Comparison of ENCODE assay signal across 10 mouse cellular contexts in the genomic region with DNA sequence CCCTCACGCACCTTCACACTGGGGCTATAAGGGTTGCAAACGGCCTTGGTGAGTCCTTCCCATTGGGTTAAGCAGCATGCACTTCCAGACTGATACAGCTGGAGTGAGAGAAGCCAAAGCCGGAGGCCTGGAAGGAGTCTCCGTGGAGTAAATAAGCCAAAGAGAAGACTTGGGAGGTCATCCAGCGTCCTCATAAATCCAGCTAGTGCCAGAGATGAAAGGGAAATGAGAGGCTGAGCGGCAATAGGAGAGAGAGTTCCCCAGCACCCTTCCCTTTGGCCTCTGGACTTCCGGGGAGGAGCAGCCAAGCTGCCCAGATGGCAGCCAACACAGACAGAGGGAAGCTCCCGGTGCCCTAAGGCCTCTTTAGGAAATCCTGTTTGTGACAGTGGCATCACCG. TPM values are rescaled to one million over a fixed set of nuclear protein-coding genes. Genes with fewer than 3 reads are reported as not detected.
A peak's percentile ranks its signal among the peaks of the same experiment; 100 is the strongest.
DNase-seq lines count a peak whose midpoint lies in the region; ATAC-seq and TF ChIP-seq lines count a peak whose summit lies in the region.
"Had no signal": no experiment of that assay in that cellular context is flagged by ENCODE, and none has a peak within 500 bp of the region (broad histone marks: within the 10 kb centered on the region; RNA-seq: fewer than 3 reads in every experiment).

No protein-coding gene starts in this region.

- TF ChIP-seq POLR2A in kidney, adult 2 months (IDR thresholded peaks at IDR 0.05; ENCODE audit: low read depth, low read length): no peak

- no peak for TF ChIP-seq CTCF in gastrocnemius, adult 2 months (IDR thresholded peaks at IDR 0.05)
- no peak for TF ChIP-seq CTCF in kidney, adult 2 months (conservative IDR thresholded peaks at IDR 0.05; ENCODE audit: insufficient read depth, insufficient read length, low read depth, low read length)
- TF ChIP-seq CTCF in lung, postnatal 0 days (IDR thresholded peaks at IDR 0.05): no peak

- no peak overlapping the region for H3K9ac ChIP-seq in lung, postnatal 0 days (replicated peaks; ENCODE audit: low read depth)
- no peak overlapping the region for H3K9ac ChIP-seq in forebrain, embryonic 11.5 days (ENCODE audit: low read length)
- no peak overlapping the region for H3K9ac ChIP-seq in midbrain, embryonic 16.5 days (ENCODE audit: low read depth, low read length)
- H3K9ac ChIP-seq: neural tube, embryonic 13.5 days had no signal

- no peaks in the 10 kb centered on the region for H3K27me3 ChIP-seq in kidney, adult 2 months (replicated peaks; ENCODE audit: control insufficient read depth, insufficient read depth, low read length)
- no peaks in the 10 kb centered on the region for H3K27me3 ChIP-seq in lung, postnatal 0 days (replicated peaks; ENCODE audit: insufficient read depth, low read length)
- no peaks in the 10 kb centered on the region for H3K27me3 ChIP-seq in forebrain, embryonic 11.5 days (ENCODE audit: control insufficient read depth, insufficient read depth, low read length)
- no peaks in the 10 kb centered on the region for H3K27me3 ChIP-seq in midbrain, embryonic 16.5 days (ENCODE audit: control insufficient read depth, insufficient read depth, low read depth, low read length)
- H3K27me3 ChIP-seq: neural tube, embryonic 13.5 days had no signal

- peak; percentile 75 for ATAC-seq in lung, postnatal 0 days
- no peak for ATAC-seq in forebrain, embryonic 11.5 days (replicated peaks; ENCODE audit: low FRiP score)
- ATAC-seq in midbrain, embryonic 16.5 days: no peak

- no peaks in the 10 kb centered on the region for H3K9me3 ChIP-seq in lung, postnatal 0 days (ENCODE audit: low read length)
- no peaks in the 10 kb centered on the region for H3K9me3 ChIP-seq in forebrain, embryonic 11.5 days (ENCODE audit: control insufficient read depth, low read length)
- no peaks in the 10 kb centered on the region for H3K9me3 ChIP-seq in midbrain, embryonic 16.5 days (replicated peaks; ENCODE audit: control insufficient read depth, low read length, poor library complexity, severe bottlenecking)
- H3K9me3 ChIP-seq: G1E; neural tube, embryonic 13.5 days had no signal

- intact Hi-C loops in gastrocnemius, adult 2 months (cut with DNase I): no loop called here

- DNase-seq in adrenal gland, adult 18-20 months (ENCODE audit: low spot score in 2 of 2): peak; percentile 44
- DNase-seq in gastrocnemius, adult 2 months: peak; percentile 61
- peak; percentile 88 for DNase-seq in kidney, adult 2 months
- peak; percentile 87 for DNase-seq in lung, postnatal 0 days (ENCODE audit: low spot score)
- DNase-seq in spleen, adult 18-20 months: no peak
- no peak for DNase-seq in forebrain, embryonic 11.5 days (ENCODE audit: low spot score)
- DNase-seq in B cell, adult 2 months: no peak

- H3K4me1 ChIP-seq in kidney, adult 2 months (ENCODE audit: control insufficient read depth, insufficient read depth, low read length): peaks cover 4% of the 10 kb centered on the region; the same call in 1 of the 2 replicates
- no peaks in the 10 kb centered on the region for H3K4me1 ChIP-seq in lung, postnatal 0 days (ENCODE audit: insufficient read depth, low read depth, low read length)
- no peaks in the 10 kb centered on the region for H3K4me1 ChIP-seq in forebrain, embryonic 11.5 days (replicated peaks; ENCODE audit: control insufficient read depth, insufficient read depth, low read length)
- no peaks in the 10 kb centered on the region for H3K4me1 ChIP-seq in midbrain, embryonic 16.5 days (ENCODE audit: control insufficient read depth, insufficient read depth, low read length)

- peak overlapping the region; percentile 41 for H3K4me3 ChIP-seq in gastrocnemius, adult 2 months
- H3K4me3 ChIP-seq in kidney, adult 2 months (ENCODE audit: insufficient read depth, low read depth, low read length): no peak overlapping the region
- H3K4me3 ChIP-seq in lung, postnatal 0 days (ENCODE audit: low read depth, low read length): no peak overlapping the region
- H3K4me3 ChIP-seq in forebrain, embryonic 11.5 days (ENCODE audit: low read depth, low read length): no peak overlapping the region
- no peak overlapping the region for H3K4me3 ChIP-seq in midbrain, embryonic 16.5 days (ENCODE audit: low read depth, low read length)
- H3K4me3 ChIP-seq: neural tube, embryonic 13.5 days had no signal

- H3K4me2 ChIP-seq in lung, postnatal 0 days (replicated peaks; ENCODE audit: low read depth, low read length): peak overlapping the region; percentile 17; the same call in 1 of the 2 replicates
- H3K4me2 ChIP-seq in forebrain, embryonic 11.5 days (ENCODE audit: low read depth, low read length, severe bottlenecking): no peak overlapping the region
- H3K4me2 ChIP-seq in midbrain, embryonic 16.5 days (ENCODE audit: low read length): no peak overlapping the region
- H3K4me2 ChIP-seq: neural tube, embryonic 13.5 days had no signal

- TF ChIP-seq EP300 in lung, postnatal 0 days (IDR thresholded peaks at IDR 0.05): peak; percentile 33; the same call in 1 of the 2 replicates

- no peaks in the 10 kb centered on the region for H3K36me3 ChIP-seq in kidney, adult 2 months (ENCODE audit: control insufficient read depth, insufficient read depth, low read length)
- H3K36me3 ChIP-seq in lung, postnatal 0 days (ENCODE audit: insufficient read depth, low read length): no peaks in the 10 kb centered on the region
- no peaks in the 10 kb centered on the region for H3K36me3 ChIP-seq in forebrain, embryonic 11.5 days (ENCODE audit: control insufficient read depth, insufficient read depth, low read length)
- H3K36me3 ChIP-seq in midbrain, embryonic 16.5 days (ENCODE audit: control insufficient read depth, insufficient read depth, low read length): no peaks in the 10 kb centered on the region
- H3K36me3 ChIP-seq: neural tube, embryonic 13.5 days had no signal

- 26% methylated on average over 9 of the region's 9 CpGs for WGBS in kidney, adult 2 months
- WGBS in lung, postnatal 0 days: 33% methylated on average over 9 of the region's 9 CpGs
- WGBS in forebrain, embryonic 11.5 days: 85% methylated on average over 9 of the region's 9 CpGs
- WGBS in midbrain, embryonic 16.5 days: 85% methylated on average over 9 of the region's 9 CpGs

- H3K27ac ChIP-seq in gastrocnemius, adult 2 months: peak overlapping the region; percentile 63
- H3K27ac ChIP-seq in kidney, adult 2 months (ENCODE audit: insufficient read depth, low read depth, low read length): no peak overlapping the region
- peak overlapping the region; percentile 57 for H3K27ac ChIP-seq in lung, postnatal 0 days (ENCODE audit: low read length)
- H3K27ac ChIP-seq in forebrain, embryonic 11.5 days (ENCODE audit: low read depth, low read length): no peak overlapping the region
- no peak overlapping the region for H3K27ac ChIP-seq in midbrain, embryonic 16.5 days (ENCODE audit: low read length)
- H3K27ac ChIP-seq: neural tube, embryonic 13.5 days had no signal

RNA-seq across cellular contexts. Expression of a gene that starts 52.5 kb away (rescaled TPM):
- 10 to 100 TPM; 28.2 to 30.8 TPM for total RNA-seq in adrenal gland, adult 18-20 months (2021)
- total RNA-seq in gastrocnemius, adult 2 months (2021): 10 to 100 TPM; 14.5 to 15.7 TPM
- polyA plus RNA-seq in kidney, adult 2 months (2012; rRNA removed): 7.1 and 8.1 TPM in 2 replicates
- polyA plus RNA-seq in lung, postnatal 0 days (2015; fragmentation: Nextera tagmentation; extraction: Ambion mirVana): 21.0 and 22.2 TPM in 2 replicates
- 37.9 and 43.7 TPM in 2 replicates for polyA plus RNA-seq in forebrain, embryonic 11.5 days (2014; fragmentation: Nextera tagmentation; extraction: Ambion mirVana)
- polyA plus RNA-seq in midbrain, embryonic 16.5 days (2015; fragmentation: Nextera tagmentation; extraction: Ambion mirVana): 23.0 and 25.2 TPM in 2 replicates

Comparison
In these comparisons a context has a peak if more than half of its experiments do, and no peak if none do; other contexts are left out.
1. DNase-seq: peak in adrenal gland, adult 18-20 months (2 of 2), gastrocnemius, adult 2 months (single experiment), kidney, adult 2 months (single experiment) and lung, postnatal 0 days (single experiment); none in spleen, adult 18-20 months (0 of 2), forebrain, embryonic 11.5 days (single experiment) and B cell, adult 2 months (0 of 2).
2. H3K27ac ChIP-seq: peak in gastrocnemius, adult 2 months (single experiment) and lung, postnatal 0 days (single experiment); none in kidney, adult 2 months (single experiment), forebrain, embryonic 11.5 days (single experiment) and midbrain, embryonic 16.5 days (single experiment).